Mouse (Mus musculus): ENCODE measurements around the gene Arnt2. TPM values are rescaled to one million over a fixed set of nuclear protein-coding genes. Genes with fewer than 3 reads are reported as not detected.

Arnt2 gene
- polyA plus RNA-seq, 1 experiment, result 5.6 TPM

- H3K27ac ChIP-seq (ENCODE audit: control insufficient read depth, insufficient read depth, low read depth, low read length), result no peak overlapping the region
- H3K36me3 ChIP-seq (ENCODE audit: control insufficient read depth, insufficient read depth, low read length), result no peaks in the 10 kb centered on the region
- no peak overlapping the region for H3K4me3 ChIP-seq (ENCODE audit: control insufficient read depth, low read depth, low read length)
- no peaks in the 10 kb centered on the region for H3K27me3 ChIP-seq (ENCODE audit: control insufficient read depth, insufficient read depth, low read length)
- TF ChIP-seq CTCF (IDR thresholded peaks at IDR 0.05; ENCODE audit: control insufficient read depth, insufficient read depth, insufficient replicate concordance, low read depth, low read length) (no peak), POLR2A (IDR thresholded peaks at IDR 0.05; ENCODE audit: control insufficient read depth, low read depth, low read length) (no peak)
- no peaks in the 10 kb centered on the region; the same call in 1 of the 2 replicates for H3K4me1 ChIP-seq (ENCODE audit: control insufficient read depth, insufficient read depth, low read length)
Observed at GRCm38 (mm10) chr7:84439606-84440005, 29.6 kb upstream of the Arnt2 start.

GRCm38 (mm10) chr7:84434901-84435300 is 24.9 kb upstream of the Arnt2 start:
- Histone ChIP-seq H3K36me3 (ENCODE audit: control insufficient read depth, insufficient read depth, low read length) (no peaks in the 10 kb centered on the region), H3K27me3 (ENCODE audit: control insufficient read depth, insufficient read depth, low read length) (no peaks in the 10 kb centered on the region)

GRCm38 (mm10) chr7:84432151-84432550 is 22.2 kb upstream of the Arnt2 start:
- Histone ChIP-seq H3K4me3 (ENCODE audit: control insufficient read depth, low read depth, low read length) (no peak overlapping the region), H3K36me3 (ENCODE audit: control insufficient read depth, insufficient read depth, low read length) (no peaks in the 10 kb centered on the region)
- TF ChIP-seq CTCF (IDR thresholded peaks at IDR 0.05; ENCODE audit: control insufficient read depth, insufficient read depth, insufficient replicate concordance, low read depth, low read length), result no peak
- no peak for TF ChIP-seq POLR2A (IDR thresholded peaks at IDR 0.05; ENCODE audit: control insufficient read depth, low read depth, low read length)

More at GRCm38 (mm10) chr7:84434901-84435300, 24.9 kb upstream of the Arnt2 start:
- TF ChIP-seq POLR2A (IDR thresholded peaks at IDR 0.05; ENCODE audit: control insufficient read depth, low read depth, low read length) (no peak), CTCF (IDR thresholded peaks at IDR 0.05; ENCODE audit: control insufficient read depth, insufficient read depth, insufficient replicate concordance, low read depth, low read length) (no peak)
- Histone ChIP-seq H3K4me3 (ENCODE audit: control insufficient read depth, low read depth, low read length) (no peak overlapping the region), H3K4me1 (ENCODE audit: control insufficient read depth, insufficient read depth, low read length) (no peaks in the 10 kb centered on the region; the same call in 1 of the 2 replicates), H3K27ac (ENCODE audit: control insufficient read depth, insufficient read depth, low read depth, low read length) (no peak overlapping the region)

GRCm38 (mm10) chr7:84427221-84427620 is 17.2 kb upstream of the Arnt2 start:
- H3K36me3 ChIP-seq (ENCODE audit: control insufficient read depth, insufficient read depth, low read length), result no peaks in the 10 kb centered on the region
- TF ChIP-seq POLR2A (IDR thresholded peaks at IDR 0.05; ENCODE audit: control insufficient read depth, low read depth, low read length), result no peak
- no peak for TF ChIP-seq CTCF (IDR thresholded peaks at IDR 0.05; ENCODE audit: control insufficient read depth, insufficient read depth, insufficient replicate concordance, low read depth, low read length)
- no peak overlapping the region for H3K27ac ChIP-seq (ENCODE audit: control insufficient read depth, insufficient read depth, low read depth, low read length)
- H3K4me3 ChIP-seq (ENCODE audit: control insufficient read depth, low read depth, low read length), result no peak overlapping the region
- H3K27me3 ChIP-seq (ENCODE audit: control insufficient read depth, insufficient read depth, low read length), result no peaks in the 10 kb centered on the region
- H3K4me1 ChIP-seq (ENCODE audit: control insufficient read depth, insufficient read depth, low read length), result no peaks in the 10 kb centered on the region

More at GRCm38 (mm10) chr7:84432151-84432550, 22.2 kb upstream of the Arnt2 start:
- H3K4me1 ChIP-seq (ENCODE audit: control insufficient read depth, insufficient read depth, low read length), result no peaks in the 10 kb centered on the region; the same call in 1 of the 2 replicates
- H3K27me3 ChIP-seq (ENCODE audit: control insufficient read depth, insufficient read depth, low read length), result no peaks in the 10 kb centered on the region
- no peak overlapping the region for H3K27ac ChIP-seq (ENCODE audit: control insufficient read depth, insufficient read depth, low read depth, low read length)

- Histone ChIP-seq H3K27ac (ENCODE audit: control insufficient read depth, insufficient read depth, low read depth, low read length) (no peak overlapping the region), H3K4me1 (ENCODE audit: control insufficient read depth, insufficient read depth, low read length) (no peaks in the 10 kb centered on the region), H3K4me3 (ENCODE audit: control insufficient read depth, low read depth, low read length) (no peak overlapping the region), H3K36me3 (ENCODE audit: control insufficient read depth, insufficient read depth, low read length) (no peaks in the 10 kb centered on the region), H3K27me3 (ENCODE audit: control insufficient read depth, insufficient read depth, low read length) (no peaks in the 10 kb centered on the region)
- TF ChIP-seq CTCF (IDR thresholded peaks at IDR 0.05; ENCODE audit: control insufficient read depth, insufficient read depth, insufficient replicate concordance, low read depth, low read length) (peak; percentile 52; the same call in 1 of the 2 replicates), POLR2A (IDR thresholded peaks at IDR 0.05; ENCODE audit: control insufficient read depth, low read depth, low read length) (no peak)
Observed at GRCm38 (mm10) chr7:84424670-84425385, 14.9 kb upstream of the Arnt2 start.

- no peak overlapping the region for H3K27ac ChIP-seq (ENCODE audit: control insufficient read depth, insufficient read depth, low read depth, low read length)
- H3K4me3 ChIP-seq (ENCODE audit: control insufficient read depth, low read depth, low read length), result no peak overlapping the region
- no peaks in the 10 kb centered on the region for H3K27me3 ChIP-seq (ENCODE audit: control insufficient read depth, insufficient read depth, low read length)
- no peak for TF ChIP-seq CTCF (IDR thresholded peaks at IDR 0.05; ENCODE audit: control insufficient read depth, insufficient read depth, insufficient replicate concordance, low read depth, low read length)
- TF ChIP-seq POLR2A (IDR thresholded peaks at IDR 0.05; ENCODE audit: control insufficient read depth, low read depth, low read length), result no peak
- H3K4me1 ChIP-seq (ENCODE audit: control insufficient read depth, insufficient read depth, low read length), result no peaks in the 10 kb centered on the region
- H3K36me3 ChIP-seq (ENCODE audit: control insufficient read depth, insufficient read depth, low read length), result no peaks in the 10 kb centered on the region
Observed at GRCm38 (mm10) chr7:84421753-84422152, 11.8 kb upstream of the Arnt2 start.

- TF ChIP-seq CTCF (IDR thresholded peaks at IDR 0.05; ENCODE audit: control insufficient read depth, insufficient read depth, insufficient replicate concordance, low read depth, low read length) (no peak), POLR2A (IDR thresholded peaks at IDR 0.05; ENCODE audit: control insufficient read depth, low read depth, low read length) (no peak)
- no peaks in the 10 kb centered on the region for H3K27me3 ChIP-seq (ENCODE audit: control insufficient read depth, insufficient read depth, low read length)
- no peak overlapping the region for H3K27ac ChIP-seq (ENCODE audit: control insufficient read depth, insufficient read depth, low read depth, low read length)
- no peaks in the 10 kb centered on the region for H3K36me3 ChIP-seq (ENCODE audit: control insufficient read depth, insufficient read depth, low read length)
- no peaks in the 10 kb centered on the region for H3K4me1 ChIP-seq (ENCODE audit: control insufficient read depth, insufficient read depth, low read length)
- H3K4me3 ChIP-seq (ENCODE audit: control insufficient read depth, low read depth, low read length), result no peak overlapping the region
Observed at GRCm38 (mm10) chr7:84421291-84421665, 11.3 kb upstream of the Arnt2 start.

Data from testis, adult 2 months (tissue).